In genomic region chr8:94804546-94805340, GRCm38 (mm10) we compare ENCODE assay signal across 1 mouse cellular context.
A peak's percentile ranks its signal among the peaks of the same experiment; 100 is the strongest.
TF ChIP-seq lines count a peak whose summit lies in the region.

No protein-coding gene starts in this region.

TF ChIP-seq in MEL, 35 proteins besides CTCF, POLR2A, EP300 and RAD21 (continued from another document):
- TF ChIP-seq ZNF384 (IDR thresholded peaks at IDR 0.05; ENCODE audit: low read depth, low read length) (peak; percentile 49; the same call in 1 of the 2 replicates), SMC3 (IDR thresholded peaks at IDR 0.05; ENCODE audit: low read depth, low read length) (0 out of 2 replicates have a peak, but pooled peaks have one; percentile 2), BHLHE40 (IDR thresholded peaks at IDR 0.05; ENCODE audit: borderline replicate concordance, low read depth, low read length) (0 out of 2 replicates have a peak, but pooled peaks have one; percentile 12), TBP (IDR thresholded peaks at IDR 0.05; ENCODE audit: low read depth, low read length) (0 out of 2 replicates have a peak, but pooled peaks have one; percentile 12), GABPA (IDR thresholded peaks at IDR 0.05; ENCODE audit: low read depth, low read length) (no peak)
TF ChIP-seq in MEL: peak in this region for 5.
